Mouse (Mus musculus) CH12.LX (cell line): ENCODE results near the gene Nfix.

Experiments
- CTCF ChIP-seq, 2 experiments: IDR thresholded peaks in 1 of 2; conservative IDR thresholded peaks in 1 of 2; 2 replicates each; pipeline ENCODE4 v1.5.1; 2011 to 2012; ENCODE audit warnings: low read depth in 2 of 2, low read length in 2 of 2, improper control_type of control experiment in 1 of 2, inconsistent platforms in 1 of 2, mild to moderate bottlenecking in 1 of 2, moderate library complexity in 1 of 2
- EP300 ChIP-seq: IDR thresholded peaks from 2 replicates; pipeline ENCODE4 v1.6.1; 2011; ENCODE audit warnings: low read length, improper control_type of control experiment
- GABPA ChIP-seq: IDR thresholded peaks from 2 replicates; pipeline ENCODE4 v1.6.1; 2012; ENCODE audit warnings: low read depth, low read length, improper control_type of control experiment, inconsistent platforms; ENCODE audit not compliant: insufficient replicate concordance
- JUN ChIP-seq: IDR thresholded peaks from 2 replicates; pipeline ENCODE4 v1.6.1; 2011; ENCODE audit warnings: low read depth, mild to moderate bottlenecking, low read length, improper control_type of control experiment, moderate library complexity; ENCODE audit not compliant: insufficient read depth
- JUND ChIP-seq: conservative IDR thresholded peaks from 2 replicates; pipeline ENCODE4 v1.6.1; 2011; ENCODE audit warnings: low read depth, low read length, improper control_type of control experiment
- MAX ChIP-seq: IDR thresholded peaks from 2 replicates; pipeline ENCODE4 v1.6.1; 2011; ENCODE audit warnings: low read length, improper control_type of control experiment
- MEF2A ChIP-seq: IDR thresholded peaks from 2 replicates; pipeline ENCODE4 v1.6.1; 2014; ENCODE audit warnings: low read depth, mild to moderate bottlenecking, inconsistent platforms, low read length, improper control_type of control experiment, borderline replicate concordance
- MXI1 ChIP-seq: IDR thresholded peaks from 2 replicates; pipeline ENCODE4 v1.6.1; 2011; ENCODE audit warnings: mild to moderate bottlenecking, low read depth, low read length, improper control_type of control experiment
- MYC ChIP-seq: IDR thresholded peaks from 2 replicates; pipeline ENCODE4 v1.6.1; 2011; ENCODE audit warnings: low read depth, mild to moderate bottlenecking, improper control_type of control experiment, low read length
- NELFE ChIP-seq: IDR thresholded peaks from 2 replicates; pipeline ENCODE4 v1.6.1; 2011; ENCODE audit warnings: low read depth, low read length, improper control_type of control experiment
- POLR2A ChIP-seq: IDR thresholded peaks from 2 replicates; pipeline ENCODE4 v1.6.1; 2011; ENCODE audit warnings: low read depth, mild to moderate bottlenecking, improper control_type of control experiment, low read length
- USF1 ChIP-seq: IDR thresholded peaks from 2 replicates; pipeline ENCODE4 v1.6.1; 2014; ENCODE audit warnings: low read depth, mild to moderate bottlenecking, inconsistent platforms, low read length, improper control_type of control experiment

DNA sequence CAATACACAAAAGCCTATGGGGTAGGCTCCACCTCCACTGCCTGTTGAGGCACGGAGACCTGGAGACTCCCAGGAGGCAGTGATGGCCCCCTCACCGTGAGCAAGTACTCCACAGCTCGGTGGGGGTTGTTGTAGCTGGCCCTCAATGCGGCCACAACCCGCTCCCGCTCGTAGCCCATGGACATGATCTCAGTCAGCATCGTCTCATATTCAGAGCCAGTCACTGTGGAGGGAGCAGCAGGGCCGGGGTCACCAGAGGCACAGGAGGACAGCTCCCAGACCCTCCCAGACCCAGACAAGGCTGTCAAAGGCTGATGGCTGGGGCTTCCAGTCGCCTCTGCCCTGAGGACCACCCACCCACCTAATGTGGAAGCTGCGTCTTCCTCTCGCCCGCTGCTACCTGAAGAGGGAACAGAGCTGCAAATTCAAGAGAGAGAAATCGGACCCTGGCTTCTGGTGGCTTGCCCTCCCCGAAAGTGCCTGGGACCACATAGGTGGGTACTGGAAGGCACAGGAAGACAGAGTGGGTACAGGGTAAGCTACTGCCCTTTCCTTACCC is 37.8 kb upstream of the Nfix start:
- no peak for TF ChIP-seq CTCF (conservative IDR thresholded peaks at IDR 0.05 in 1 of 2, IDR thresholded peaks at IDR 0.05 in 1 of 2; ENCODE audit: low read depth in 2 of 2, low read length in 2 of 2)
- TF ChIP-seq MXI1: no peak
- TF ChIP-seq JUN: no peak
- no peak for TF ChIP-seq MYC
- no peak for TF ChIP-seq EP300
- no peak for TF ChIP-seq NELFE
- TF ChIP-seq JUND: no peak
- TF ChIP-seq POLR2A: no peak; the same call in 1 of the 2 replicates
- TF ChIP-seq USF1: no peak
- TF ChIP-seq MEF2A: no peak
- TF ChIP-seq GABPA: no peak
- no peak for TF ChIP-seq MAX
